Mouse (Mus musculus): ENCODE data around the gene Prkca. TPM values are rescaled to one million over a fixed set of nuclear protein-coding genes. Genes with fewer than 3 reads are reported as not detected.

Prkca gene
- polyA plus RNA-seq, 1 experiment: 42.3 TPM

DNA sequence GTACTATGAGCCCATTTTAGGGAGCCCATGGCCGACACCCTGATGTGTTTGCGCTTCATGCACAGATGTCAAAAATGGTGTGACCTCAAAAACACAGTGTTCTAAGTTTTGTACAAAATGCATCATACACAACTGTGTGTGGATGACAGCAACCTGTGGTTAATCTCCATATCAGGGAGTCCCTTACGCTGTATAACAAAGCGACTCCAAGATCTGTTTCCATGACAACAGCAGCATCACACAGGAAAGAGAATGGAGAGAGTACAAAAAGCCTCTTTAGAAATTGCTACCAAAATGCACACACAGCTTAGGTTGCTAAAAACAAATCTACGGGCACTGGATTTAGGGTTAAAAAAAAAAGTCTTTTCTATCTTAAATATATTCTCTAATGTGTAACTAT lies 171.8 kb downstream of the Prkca start:
- Histone ChIP-seq H3K4me1 (ENCODE audit: control insufficient read depth, insufficient read depth, low read length) (peaks cover 7% of the 10 kb centered on the region), H3K4me3 (ENCODE audit: insufficient read depth, low read length) (no peak overlapping the region), H3K27ac (ENCODE audit: insufficient read depth, low read length) (no peak overlapping the region)
- TF ChIP-seq CTCF (IDR thresholded peaks at IDR 0.05; ENCODE audit: extremely low read depth, insufficient read depth, low read length) (no peak), POLR2A (IDR thresholded peaks at IDR 0.05; ENCODE audit: extremely low read depth, insufficient read depth, low read length) (no peak)

GRCm38 (mm10) chr11:108171260-108171659 lies 172.5 kb downstream of the Prkca start:
- Histone ChIP-seq H3K4me1 (ENCODE audit: control insufficient read depth, insufficient read depth, low read length) (peaks cover 5% of the 10 kb centered on the region), H3K27ac (ENCODE audit: insufficient read depth, low read length) (no peak overlapping the region)

DNA sequence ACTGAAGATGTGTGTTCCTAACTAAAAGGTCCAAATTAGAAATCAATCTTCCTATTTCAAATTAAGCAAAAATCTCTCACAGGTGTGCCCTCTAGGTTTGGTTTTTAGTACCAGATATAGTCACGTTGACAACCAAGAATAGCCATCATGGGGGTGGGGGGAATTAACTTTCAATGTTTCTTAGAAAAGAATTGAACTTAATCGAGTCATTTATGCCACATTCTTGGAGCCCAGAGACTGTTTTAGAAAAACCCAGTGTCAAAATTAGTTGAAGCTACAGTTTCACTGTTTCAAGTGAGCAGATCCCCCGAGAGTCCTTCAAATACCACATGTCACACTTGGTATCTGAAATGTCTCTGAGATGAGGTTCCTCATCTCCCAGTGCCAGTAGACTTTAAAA lies 173.6 kb downstream of the Prkca start:
- Histone ChIP-seq H3K4me1 (ENCODE audit: control insufficient read depth, insufficient read depth, low read length) (peaks cover 11% of the 10 kb centered on the region), H3K27ac (ENCODE audit: insufficient read depth, low read length) (no peak overlapping the region), H3K4me3 (ENCODE audit: insufficient read depth, low read length) (no peak overlapping the region)
- TF ChIP-seq CTCF (IDR thresholded peaks at IDR 0.05; ENCODE audit: extremely low read depth, insufficient read depth, low read length): no peak
- no peak for TF ChIP-seq POLR2A (IDR thresholded peaks at IDR 0.05; ENCODE audit: extremely low read depth, insufficient read depth, low read length)

More at GRCm38 (mm10) chr11:108171260-108171659, 172.5 kb downstream of the Prkca start:
- no peak overlapping the region for H3K4me3 ChIP-seq (ENCODE audit: insufficient read depth, low read length)
- no peak for TF ChIP-seq POLR2A (IDR thresholded peaks at IDR 0.05; ENCODE audit: extremely low read depth, insufficient read depth, low read length)
- TF ChIP-seq CTCF (IDR thresholded peaks at IDR 0.05; ENCODE audit: extremely low read depth, insufficient read depth, low read length): no peak

DNA sequence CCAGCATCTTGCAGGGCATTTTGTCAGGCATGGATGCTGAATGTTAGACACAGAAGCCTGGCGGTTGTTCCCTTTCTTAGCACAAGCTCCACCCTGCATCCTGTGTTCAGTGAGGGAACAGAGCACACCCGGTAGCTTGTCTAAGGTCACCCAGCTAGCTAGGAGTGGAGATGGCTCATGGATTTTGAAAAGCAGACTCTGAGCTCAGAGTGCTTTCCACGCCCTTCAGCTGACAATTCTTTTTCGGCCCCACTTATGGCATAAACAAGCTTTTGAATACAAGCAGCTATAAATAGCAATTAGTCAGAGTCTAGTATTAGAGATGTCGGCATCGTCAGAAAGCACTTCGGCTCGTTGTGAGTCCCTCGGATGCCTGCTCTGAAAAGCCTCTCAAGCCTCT lies 178.0 kb downstream of the Prkca start:
- peaks cover 7% of the 10 kb centered on the region for H3K4me1 ChIP-seq (ENCODE audit: control insufficient read depth, insufficient read depth, low read length)
- TF ChIP-seq CTCF (IDR thresholded peaks at IDR 0.05; ENCODE audit: extremely low read depth, insufficient read depth, low read length): no peak
- no peak for TF ChIP-seq POLR2A (IDR thresholded peaks at IDR 0.05; ENCODE audit: extremely low read depth, insufficient read depth, low read length)
- H3K27ac ChIP-seq (ENCODE audit: insufficient read depth, low read length): peak overlapping the region; percentile 51; the same call in 1 of the 2 replicates
- H3K4me3 ChIP-seq (ENCODE audit: insufficient read depth, low read length): no peak overlapping the region

GRCm38 (mm10) chr11:108162639-108163038 lies 181.1 kb downstream of the Prkca start:
- Histone ChIP-seq H3K27ac (ENCODE audit: insufficient read depth, low read length) (peak overlapping the region; percentile 79; the same call in 1 of the 2 replicates), H3K4me1 (ENCODE audit: control insufficient read depth, insufficient read depth, low read length) (peaks cover 6% of the 10 kb centered on the region; the same call in 1 of the 2 replicates), H3K4me3 (ENCODE audit: insufficient read depth, low read length) (no peak overlapping the region)
- TF ChIP-seq CTCF (IDR thresholded peaks at IDR 0.05; ENCODE audit: extremely low read depth, insufficient read depth, low read length): no peak
- no peak for TF ChIP-seq POLR2A (IDR thresholded peaks at IDR 0.05; ENCODE audit: extremely low read depth, insufficient read depth, low read length)

GRCm38 (mm10) chr11:108162110-108162509 lies 181.6 kb downstream of the Prkca start:
- Histone ChIP-seq H3K4me1 (ENCODE audit: control insufficient read depth, insufficient read depth, low read length) (peaks cover 6% of the 10 kb centered on the region; the same call in 1 of the 2 replicates), H3K27ac (ENCODE audit: insufficient read depth, low read length) (no peak overlapping the region), H3K4me3 (ENCODE audit: insufficient read depth, low read length) (no peak overlapping the region)
- TF ChIP-seq CTCF (IDR thresholded peaks at IDR 0.05; ENCODE audit: extremely low read depth, insufficient read depth, low read length) (no peak), POLR2A (IDR thresholded peaks at IDR 0.05; ENCODE audit: extremely low read depth, insufficient read depth, low read length) (no peak)

GRCm38 (mm10) chr11:108160056-108160455 lies 183.7 kb downstream of the Prkca start:
- Histone ChIP-seq H3K4me3 (ENCODE audit: insufficient read depth, low read length) (no peak overlapping the region), H3K4me1 (ENCODE audit: control insufficient read depth, insufficient read depth, low read length) (no peaks in the 10 kb centered on the region; the same call in 1 of the 2 replicates), H3K27ac (ENCODE audit: insufficient read depth, low read length) (no peak overlapping the region)
- TF ChIP-seq CTCF (IDR thresholded peaks at IDR 0.05; ENCODE audit: extremely low read depth, insufficient read depth, low read length) (no peak), POLR2A (IDR thresholded peaks at IDR 0.05; ENCODE audit: extremely low read depth, insufficient read depth, low read length) (no peak)

GRCm38 (mm10) chr11:108158046-108158445 lies 185.7 kb downstream of the Prkca start:
- Histone ChIP-seq H3K27ac (ENCODE audit: insufficient read depth, low read length) (no peak overlapping the region), H3K4me1 (ENCODE audit: control insufficient read depth, insufficient read depth, low read length) (no peaks in the 10 kb centered on the region), H3K4me3 (ENCODE audit: insufficient read depth, low read length) (no peak overlapping the region)
- TF ChIP-seq CTCF (IDR thresholded peaks at IDR 0.05; ENCODE audit: extremely low read depth, insufficient read depth, low read length) (no peak), POLR2A (IDR thresholded peaks at IDR 0.05; ENCODE audit: extremely low read depth, insufficient read depth, low read length) (no peak)

GRCm38 (mm10) chr11:108157074-108157473 lies 186.7 kb downstream of the Prkca start:
- H3K27ac ChIP-seq (ENCODE audit: insufficient read depth, low read length): no peak overlapping the region
- H3K4me1 ChIP-seq (ENCODE audit: control insufficient read depth, insufficient read depth, low read length): no peaks in the 10 kb centered on the region
- TF ChIP-seq POLR2A (IDR thresholded peaks at IDR 0.05; ENCODE audit: extremely low read depth, insufficient read depth, low read length): no peak
- TF ChIP-seq CTCF (IDR thresholded peaks at IDR 0.05; ENCODE audit: extremely low read depth, insufficient read depth, low read length): no peak
- no peak overlapping the region for H3K4me3 ChIP-seq (ENCODE audit: insufficient read depth, low read length)

- Histone ChIP-seq H3K27ac (ENCODE audit: insufficient read depth, low read length) (no peak overlapping the region), H3K4me3 (ENCODE audit: insufficient read depth, low read length) (no peak overlapping the region), H3K4me1 (ENCODE audit: control insufficient read depth, insufficient read depth, low read length) (peaks cover 8% of the 10 kb centered on the region)
- TF ChIP-seq POLR2A (IDR thresholded peaks at IDR 0.05; ENCODE audit: extremely low read depth, insufficient read depth, low read length) (no peak), CTCF (IDR thresholded peaks at IDR 0.05; ENCODE audit: extremely low read depth, insufficient read depth, low read length) (no peak)
Measured at GRCm38 (mm10) chr11:108156107-108156506, 187.6 kb downstream of the Prkca start.
